Mouse (Mus musculus): ENCODE measurements around the gene Stambpl1.

Gene Stambpl1

DNA sequence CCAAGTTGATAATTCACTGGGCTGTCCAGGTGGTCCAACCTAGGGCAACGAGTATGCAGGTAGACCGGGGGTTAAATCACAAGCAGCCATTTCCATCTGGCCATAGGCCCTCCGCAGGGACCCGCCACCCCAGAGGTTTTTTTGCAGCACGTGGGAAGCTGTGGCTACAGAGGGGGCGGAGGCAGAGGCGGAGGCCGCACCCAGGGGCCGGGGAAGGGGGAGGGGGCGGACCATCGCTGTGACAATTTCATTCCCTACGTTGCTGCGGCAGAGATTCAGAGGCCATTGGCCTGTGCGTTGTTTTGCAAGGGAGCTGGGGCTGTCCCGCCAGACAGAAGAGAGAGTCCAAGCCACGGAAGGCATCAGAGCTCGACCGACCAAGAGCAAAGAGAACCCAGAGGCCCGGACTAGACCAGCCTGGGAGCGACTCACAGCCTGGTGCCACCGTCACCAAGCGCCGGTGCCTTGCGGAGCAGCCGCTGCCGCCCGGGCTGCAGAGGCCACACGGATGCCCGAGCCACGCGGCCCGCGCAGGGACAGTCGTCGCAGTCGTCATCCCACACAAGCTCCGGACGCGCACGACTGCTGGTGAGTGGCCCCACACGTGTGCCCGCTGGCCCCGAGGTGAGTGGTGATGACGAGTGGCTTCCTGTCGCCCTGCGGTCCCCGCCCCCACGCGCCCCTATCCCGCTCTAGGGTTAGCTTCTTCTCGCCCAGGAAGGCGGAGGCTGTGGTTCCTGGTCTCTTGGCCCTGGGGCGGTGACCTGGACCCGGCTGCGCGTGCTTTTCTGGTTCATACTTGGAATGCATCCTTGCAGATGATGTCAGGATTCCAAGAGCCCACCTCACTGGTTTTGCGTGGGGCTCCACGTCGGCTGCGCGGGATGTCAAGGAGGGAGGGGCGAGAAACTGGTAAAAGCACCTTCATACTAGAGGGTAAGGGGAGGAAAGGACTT, at the start of gene Stambpl1:
Stambpl1 (plus strand) TSS at position 222 of the 956 bp plus-strand sequence.
- DNase-seq (ENCODE audit: low spot score in 2 of 2): peak; percentile 61 to 68

GRCm38 (mm10) chr19:34148421-34148820, 43.6 kb upstream of the Stambpl1 start:
- no peak for DNase-seq (ENCODE audit: low spot score in 2 of 2)

- no peak for DNase-seq (ENCODE audit: low spot score in 2 of 2)
Measured at GRCm38 (mm10) chr19:34151909-34152308, 40.1 kb upstream of the Stambpl1 start.

- no peak for DNase-seq (ENCODE audit: low spot score in 2 of 2)
Measured at GRCm38 (mm10) chr19:34153263-34154144, 38.5 kb upstream of the Stambpl1 start.

GRCm38 (mm10) chr19:34162693-34163092, 29.3 kb upstream of the Stambpl1 start:
- no peak for DNase-seq (ENCODE audit: low spot score in 2 of 2)

GRCm38 (mm10) chr19:34165891-34166290, 26.1 kb upstream of the Stambpl1 start, which contains the start of gene Ankrd22:
Gene Ankrd22 (minus strand): TSS chr19:34166053.
- DNase-seq (ENCODE audit: low spot score in 2 of 2): no peak

GRCm38 (mm10) chr19:34166386-34166785, 25.6 kb upstream of the Stambpl1 start:
- DNase-seq (ENCODE audit: low spot score in 2 of 2): no peak

DNA sequence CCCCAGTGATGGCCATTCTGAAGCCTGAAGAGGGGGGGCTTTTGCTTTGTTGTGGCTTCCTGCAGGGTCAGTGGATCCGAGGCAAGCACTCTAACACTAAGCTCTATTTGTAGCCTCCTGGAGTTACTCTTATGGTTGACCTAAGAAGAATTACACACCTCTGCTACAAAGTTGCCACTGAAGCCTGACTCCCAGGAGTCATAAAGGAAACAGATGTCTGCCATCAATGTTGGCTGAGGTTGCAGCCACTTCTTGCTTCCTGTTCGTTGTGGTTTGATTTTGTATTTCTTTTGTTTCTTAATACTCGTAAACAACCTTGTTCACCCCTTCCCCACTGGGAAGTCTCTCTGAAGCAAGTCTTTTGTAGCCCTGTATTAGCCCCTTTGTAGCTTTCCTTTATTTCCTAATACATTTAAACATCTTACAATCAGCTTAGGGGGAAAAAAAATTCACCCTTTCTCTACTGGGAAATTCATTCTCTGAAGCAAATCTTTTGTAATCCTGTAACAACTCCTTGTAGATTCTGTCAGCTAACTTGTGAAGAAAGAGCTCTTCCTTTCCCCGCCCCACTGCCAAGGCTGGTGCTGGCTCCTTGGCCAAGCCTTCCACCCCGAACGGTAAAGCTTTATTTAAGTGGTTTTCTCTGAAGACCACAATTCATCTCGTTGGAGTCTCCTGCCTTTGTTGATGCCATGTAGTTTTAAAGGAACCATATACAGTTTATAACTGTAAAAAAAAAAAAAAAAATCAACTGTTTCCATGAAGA, 23.9 kb upstream of the Stambpl1 start:
- no peak for DNase-seq (ENCODE audit: low spot score in 2 of 2)

DNA sequence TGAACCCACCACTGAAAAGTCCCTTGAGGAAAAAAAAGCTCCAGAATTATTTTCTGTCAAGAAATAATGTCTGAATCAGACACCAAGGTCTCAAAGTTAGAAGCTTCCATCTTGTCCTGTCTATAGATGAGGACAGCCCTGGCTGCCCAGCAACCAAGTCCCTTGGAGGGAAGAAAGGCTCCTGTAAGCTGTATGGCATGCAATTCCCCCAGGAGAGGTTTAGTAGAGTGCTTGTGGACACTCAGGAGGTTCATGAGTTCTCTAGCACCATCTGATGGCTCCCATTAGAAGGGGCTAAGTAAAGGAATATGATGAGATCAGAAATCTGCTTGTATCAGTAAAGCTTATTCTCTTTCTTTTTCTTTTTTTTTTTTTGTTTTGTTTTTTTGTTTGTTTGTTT, 22.9 kb upstream of the Stambpl1 start:
- no peak for DNase-seq (ENCODE audit: low spot score in 2 of 2)

DNA sequence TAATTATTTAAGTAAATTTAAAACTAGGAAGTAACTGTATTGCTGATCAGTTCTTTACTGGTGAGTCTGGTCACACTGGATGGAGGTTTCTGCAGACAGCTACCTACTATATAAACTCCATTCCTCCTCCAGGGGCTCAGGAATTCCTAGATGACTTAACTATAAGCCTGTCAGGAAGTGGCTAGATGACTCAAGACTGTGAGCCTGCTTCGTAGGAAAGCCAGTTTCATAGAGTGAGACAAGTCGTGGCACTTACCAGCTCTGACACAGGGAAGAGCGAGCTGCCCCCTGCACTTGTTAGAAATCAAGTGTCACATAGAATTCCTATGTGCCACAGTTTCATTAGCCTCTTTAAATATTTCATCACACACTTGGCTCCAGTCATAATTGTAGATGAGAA, 20.9 kb upstream of the Stambpl1 start:
- no peak for DNase-seq (ENCODE audit: low spot score in 2 of 2)

- DNase-seq (ENCODE audit: low spot score in 2 of 2): no peak
Measured at GRCm38 (mm10) chr19:34174004-34174403, 18.0 kb upstream of the Stambpl1 start.

GRCm38 (mm10) chr19:34179136-34179535, 12.9 kb upstream of the Stambpl1 start:
- no peak for DNase-seq (ENCODE audit: low spot score in 2 of 2)

GRCm38 (mm10) chr19:34180316-34180715, 11.7 kb upstream of the Stambpl1 start:
- DNase-seq (ENCODE audit: low spot score in 2 of 2): no peak

DNA sequence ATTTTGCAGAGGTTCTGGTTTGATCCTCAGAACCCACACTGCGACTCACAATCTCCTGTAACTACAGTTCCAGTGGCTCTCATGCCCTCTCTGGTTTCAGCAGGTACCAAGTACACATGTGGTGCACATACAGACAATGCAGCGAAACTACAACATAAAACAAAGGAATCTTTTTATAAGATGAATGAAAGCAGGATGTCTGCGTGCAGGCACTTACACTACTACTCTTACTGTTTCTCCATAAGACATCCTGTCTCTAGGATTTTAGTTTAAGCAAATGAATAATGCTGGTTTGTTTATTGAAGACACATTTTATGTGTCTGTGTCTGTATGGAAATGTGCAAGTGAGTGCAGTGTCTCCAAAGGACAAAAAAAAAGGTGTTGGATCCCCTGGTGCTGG, 10.8 kb upstream of the Stambpl1 start:
- DNase-seq (ENCODE audit: low spot score in 2 of 2): no peak

DNA sequence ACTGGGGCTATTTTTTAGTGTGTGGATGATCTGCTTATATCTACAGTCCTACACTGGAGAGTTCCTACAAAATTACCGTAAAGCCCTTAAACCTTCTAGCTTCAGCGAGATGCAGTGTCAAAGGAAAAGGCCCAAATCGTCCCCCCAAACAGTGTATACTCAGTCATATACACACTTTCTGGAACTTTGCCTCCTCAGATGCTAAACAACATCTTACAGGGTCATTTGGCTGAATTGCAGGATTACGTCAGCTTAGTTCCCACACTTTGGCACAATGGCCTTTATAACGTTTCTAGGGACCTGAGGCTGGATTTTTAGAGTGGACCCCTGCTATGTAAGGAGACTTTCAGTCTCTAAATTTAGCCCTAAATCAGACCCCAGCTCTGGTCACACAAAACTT, 9.5 kb upstream of the Stambpl1 start:
- DNase-seq (ENCODE audit: low spot score in 2 of 2): no peak

GRCm38 (mm10) chr19:34186845-34187244, 5.2 kb upstream of the Stambpl1 start:
- DNase-seq (ENCODE audit: low spot score in 2 of 2): no peak

DNA sequence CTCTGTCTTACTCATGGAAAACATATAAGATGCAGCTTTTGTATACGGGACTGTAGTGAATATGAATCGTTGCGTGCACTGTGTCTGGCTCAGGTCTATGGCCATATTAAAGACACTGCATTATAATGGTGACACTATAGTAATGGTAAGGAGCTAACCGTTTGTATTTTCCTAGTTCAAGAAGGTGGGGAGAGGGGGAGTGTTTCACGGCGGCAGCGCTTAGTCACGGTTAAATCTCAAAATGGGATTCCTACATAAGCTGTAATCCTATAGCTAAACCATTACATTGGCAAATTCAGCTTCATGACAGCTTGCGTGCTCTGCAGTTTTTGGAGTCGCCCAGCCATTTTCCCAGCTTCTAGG, 403 bp upstream of the Stambpl1 start:
- no peak for DNase-seq (ENCODE audit: low spot score in 2 of 2)

DNA sequence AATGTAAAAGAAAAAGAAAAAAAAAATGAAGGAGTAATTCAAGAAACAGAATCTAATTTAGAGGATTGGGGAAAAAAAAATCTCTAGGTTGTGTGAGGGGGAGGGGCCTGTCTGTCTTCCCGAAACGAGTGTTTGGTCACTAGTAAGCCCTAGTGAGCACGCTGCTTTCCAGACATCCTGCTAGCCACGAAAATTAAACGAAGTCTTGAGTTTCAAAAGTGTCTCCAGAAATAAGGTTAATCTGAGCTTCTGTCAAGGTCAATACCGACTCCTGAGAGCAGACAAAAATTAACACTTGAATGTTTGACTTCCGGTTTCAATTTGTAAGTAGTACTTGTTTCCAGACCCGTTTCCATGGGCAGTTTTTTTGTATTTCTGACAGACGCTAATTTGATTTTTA, 1.1 kb downstream of the Stambpl1 start:
- DNase-seq (ENCODE audit: low spot score in 2 of 2): no peak

DNA sequence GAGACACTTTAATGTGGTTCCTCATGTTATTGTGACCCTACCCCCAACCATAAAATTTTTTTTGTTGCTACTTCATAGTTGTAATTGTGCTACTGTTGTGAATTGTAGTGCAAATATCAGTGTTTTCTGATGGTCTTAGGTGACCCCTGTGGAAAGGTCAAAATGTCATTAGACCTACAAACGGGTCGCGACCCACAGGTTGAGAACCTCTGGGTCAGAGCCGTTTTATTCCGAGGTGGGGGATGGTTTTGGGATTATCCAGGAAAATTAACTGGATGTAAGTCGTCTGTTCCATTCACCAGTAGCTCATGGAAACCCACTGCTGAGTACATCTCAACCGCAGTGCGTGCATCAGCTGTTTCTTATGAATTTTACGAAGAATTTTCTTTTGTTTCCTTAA, 1.7 kb downstream of the Stambpl1 start:
- DNase-seq (ENCODE audit: low spot score in 2 of 2): no peak

- no peak for DNase-seq (ENCODE audit: low spot score in 2 of 2)
Measured at GRCm38 (mm10) chr19:34194132-34194745, 2.2 kb downstream of the Stambpl1 start.

DNA sequence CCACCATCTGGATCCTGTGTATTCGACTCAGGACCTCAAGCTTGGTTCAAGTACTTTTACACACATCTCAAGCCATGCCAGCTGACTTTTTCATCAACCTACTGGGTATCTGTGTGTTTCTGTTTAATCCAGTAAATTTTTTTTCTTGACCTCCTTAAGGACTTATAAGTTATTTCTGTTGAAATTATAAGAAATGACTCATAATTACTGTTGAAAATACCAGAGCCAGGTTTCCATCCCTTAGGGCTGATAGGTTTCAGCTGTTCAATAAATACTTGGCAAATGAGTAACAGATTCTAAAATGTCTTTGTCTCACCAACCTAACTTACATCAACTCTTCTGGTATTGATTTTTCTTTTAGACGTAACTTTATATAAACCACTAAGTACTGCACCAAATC, 3.0 kb downstream of the Stambpl1 start:
- no peak for DNase-seq (ENCODE audit: low spot score in 2 of 2)

Measured in spleen, postnatal 14 days (tissue).